Mouse (Mus musculus): Measurements from ENCODE around the gene Ces1a. TPM values are rescaled to one million over a fixed set of nuclear protein-coding genes. Genes with fewer than 3 reads are reported as not detected.

The Ces1a gene
- total RNA-seq, 1 experiment = 0.27 TPM

DNA sequence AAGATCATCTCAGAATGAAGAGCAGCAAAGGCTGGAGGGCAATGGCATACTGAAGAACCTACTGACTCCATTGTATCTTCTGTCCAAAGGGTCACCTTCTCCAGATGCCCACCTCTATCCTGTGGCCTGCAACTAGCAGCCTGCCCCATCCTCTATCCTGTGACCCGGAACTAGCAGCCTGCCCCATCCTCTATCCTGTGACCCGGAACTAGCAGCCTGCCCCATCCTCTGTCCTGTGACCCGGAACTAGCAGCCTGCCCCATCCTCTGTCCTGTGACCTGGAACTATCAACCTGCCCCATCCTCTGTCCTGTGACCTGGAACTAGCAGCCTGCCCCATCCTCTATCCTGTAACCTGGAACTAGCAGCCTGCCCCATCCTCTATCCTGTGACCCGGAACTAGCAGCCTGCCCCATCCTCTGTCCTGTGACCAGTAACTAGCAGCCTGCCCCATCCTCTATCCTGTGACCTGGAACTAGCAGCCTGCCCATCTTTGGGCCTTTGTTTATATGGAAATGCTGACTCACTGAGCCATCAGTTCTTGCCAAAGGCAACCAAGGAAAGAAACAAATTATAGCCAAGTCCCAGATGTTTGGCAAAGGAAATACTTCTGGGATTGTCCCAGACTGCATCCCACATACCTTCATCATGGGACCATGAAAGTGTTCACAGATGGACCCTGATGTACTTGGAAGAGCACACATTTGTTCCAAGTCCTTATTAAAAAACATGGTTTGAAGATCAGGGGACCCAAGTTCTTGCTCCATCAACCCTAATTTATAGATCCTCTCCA, 7.0 kb downstream of the Ces1a start:
- no peaks in the 10 kb centered on the region for H3K36me3 ChIP-seq (ENCODE audit: control insufficient read depth, insufficient read depth, low read length, poor library complexity, severe bottlenecking)
- no peak for DNase-seq (ENCODE audit: low read depth, low spot score)
- H3K4me1 ChIP-seq (ENCODE audit: control insufficient read depth in 2 of 2, insufficient read depth in 2 of 2, low read length in 2 of 2, poor library complexity in 1 of 2) = peaks cover 0 to 7% of the 10 kb centered on the region in 2 experiments; a peak in 1 of 4 replicates
- H3K9me3 ChIP-seq (ENCODE audit: control insufficient read depth, insufficient read depth, low read depth, low read length) = no peaks in the 10 kb centered on the region
- H3K27ac ChIP-seq (ENCODE audit: insufficient read depth, low read depth, low read length, poor library complexity, severe bottlenecking) = no peak overlapping the region
- H3K9ac ChIP-seq (ENCODE audit: insufficient read depth, low read depth, low read length, poor library complexity, severe bottlenecking) = no peak overlapping the region
- in situ Hi-C loops (cut with MboI; ENCODE audit: low sequenced_read_pairs in 2 of 2, unreplicated experiment in 2 of 2) = loop anchor here in 1 of 2 experiments (25.0 kb wide), 1 partner anchor 1171 kb away; the partner anchor contains the start of gene Nup93
- TF ChIP-seq CHD2 (IDR thresholded peaks at IDR 0.05; ENCODE audit: low read depth, low read length) (no peak), ZC3H11A (IDR thresholded peaks at IDR 0.05; ENCODE audit: borderline replicate concordance, low read depth, low read length) (no peak), ZNF384 (IDR thresholded peaks at IDR 0.05; ENCODE audit: low read depth, low read length) (no peak)
- no peak overlapping the region for H3K4me3 ChIP-seq (ENCODE audit: insufficient read depth in 1 of 2, low read depth in 1 of 2, low read length in 2 of 2, poor library complexity in 1 of 2, severe bottlenecking in 1 of 2)

DNA sequence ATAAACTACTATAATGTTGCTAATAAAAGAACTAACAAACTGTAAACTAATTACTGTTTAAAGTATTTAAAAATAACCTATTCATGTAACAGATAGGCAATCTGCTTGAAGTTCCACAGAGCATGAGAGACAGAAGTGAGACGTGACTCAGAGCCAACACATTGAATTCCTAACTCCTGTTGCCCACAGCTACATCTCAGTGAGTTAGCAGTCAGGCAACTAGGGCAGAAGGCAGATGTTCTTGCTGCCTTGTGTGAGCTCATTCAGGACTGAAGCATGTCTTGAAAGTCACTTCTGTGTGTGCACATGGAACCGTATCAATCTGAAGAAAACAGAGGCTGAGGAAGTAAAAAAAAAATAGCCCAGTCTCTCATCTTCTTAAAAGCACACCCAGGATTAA, 7.7 kb downstream of the Ces1a start:
- no peaks in the 10 kb centered on the region for H3K36me3 ChIP-seq (ENCODE audit: control insufficient read depth, insufficient read depth, low read length, poor library complexity, severe bottlenecking)
- H3K9ac ChIP-seq (ENCODE audit: insufficient read depth, low read depth, low read length, poor library complexity, severe bottlenecking) = no peak overlapping the region
- H3K4me1 ChIP-seq (ENCODE audit: control insufficient read depth in 2 of 2, insufficient read depth in 2 of 2, low read length in 2 of 2, poor library complexity in 1 of 2) = peaks cover 0 to 7% of the 10 kb centered on the region in 2 experiments; a peak in 1 of 4 replicates
- H3K4me3 ChIP-seq (ENCODE audit: insufficient read depth in 1 of 2, low read depth in 1 of 2, low read length in 2 of 2, poor library complexity in 1 of 2, severe bottlenecking in 1 of 2) = no peak overlapping the region
- in situ Hi-C loops (cut with MboI; ENCODE audit: low sequenced_read_pairs in 2 of 2, unreplicated experiment in 2 of 2) = loop anchor here in 1 of 2 experiments (25.0 kb wide), 1 partner anchor 1172 kb away; the partner anchor contains the start of gene Nup93
- TF ChIP-seq HCFC1 (IDR thresholded peaks at IDR 0.05; ENCODE audit: borderline replicate concordance, insufficient read depth, low read length) (no peak), CHD2 (IDR thresholded peaks at IDR 0.05; ENCODE audit: low read depth, low read length) (no peak), MAFK (IDR thresholded peaks at IDR 0.05; ENCODE audit: insufficient read depth, low read depth, low read length) (no peak), ZNF384 (IDR thresholded peaks at IDR 0.05; ENCODE audit: low read depth, low read length) (no peak), ZC3H11A (IDR thresholded peaks at IDR 0.05; ENCODE audit: borderline replicate concordance, low read depth, low read length) (no peak)
- H3K27ac ChIP-seq (ENCODE audit: insufficient read depth, low read depth, low read length, poor library complexity, severe bottlenecking) = no peak overlapping the region
- no peak for DNase-seq (ENCODE audit: low read depth, low spot score)
- H3K9me3 ChIP-seq (ENCODE audit: control insufficient read depth, insufficient read depth, low read depth, low read length) = no peaks in the 10 kb centered on the region

DNA sequence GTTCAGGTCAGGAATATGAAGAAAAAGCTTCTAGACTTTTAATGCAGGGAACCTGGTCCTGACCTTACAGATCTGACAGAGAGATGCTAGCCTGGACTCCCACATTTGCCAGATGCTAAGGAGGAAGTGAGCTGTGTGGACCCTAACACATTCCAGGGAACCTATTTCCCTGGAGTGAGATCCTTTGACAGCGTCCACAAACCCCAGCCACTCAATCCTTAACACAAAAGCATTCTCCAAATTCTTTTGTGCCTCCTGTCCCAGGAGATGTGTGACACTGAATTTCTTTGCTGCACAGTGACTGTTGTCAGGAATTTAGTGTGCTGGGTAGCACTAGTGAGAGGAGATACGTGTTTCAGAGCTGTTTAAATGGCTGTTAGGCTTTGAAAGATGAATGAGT, 9.2 kb downstream of the Ces1a start:
- in situ Hi-C loops (cut with MboI; ENCODE audit: low sequenced_read_pairs in 2 of 2, unreplicated experiment in 2 of 2) = loop anchor here in 1 of 2 experiments (25.0 kb wide), 1 partner anchor 1173 kb away; the partner anchor contains the start of gene Nup93
- peaks cover 0 to 7% of the 10 kb centered on the region in 2 experiments; a peak in 1 of 4 replicates for H3K4me1 ChIP-seq (ENCODE audit: control insufficient read depth in 2 of 2, insufficient read depth in 2 of 2, low read length in 2 of 2, poor library complexity in 1 of 2)
- H3K27ac ChIP-seq (ENCODE audit: insufficient read depth, low read depth, low read length, poor library complexity, severe bottlenecking) = no peak overlapping the region
- TF ChIP-seq CHD2 (IDR thresholded peaks at IDR 0.05; ENCODE audit: low read depth, low read length) (no peak), ZNF384 (IDR thresholded peaks at IDR 0.05; ENCODE audit: low read depth, low read length) (no peak), HCFC1 (IDR thresholded peaks at IDR 0.05; ENCODE audit: borderline replicate concordance, insufficient read depth, low read length) (no peak), MAFK (IDR thresholded peaks at IDR 0.05; ENCODE audit: insufficient read depth, low read depth, low read length) (no peak), ZC3H11A (IDR thresholded peaks at IDR 0.05; ENCODE audit: borderline replicate concordance, low read depth, low read length) (no peak)
- no peak overlapping the region for H3K4me3 ChIP-seq (ENCODE audit: insufficient read depth in 1 of 2, low read depth in 1 of 2, low read length in 2 of 2, poor library complexity in 1 of 2, severe bottlenecking in 1 of 2)
- no peaks in the 10 kb centered on the region for H3K36me3 ChIP-seq (ENCODE audit: control insufficient read depth, insufficient read depth, low read length, poor library complexity, severe bottlenecking)
- no peak overlapping the region for H3K9ac ChIP-seq (ENCODE audit: insufficient read depth, low read depth, low read length, poor library complexity, severe bottlenecking)
- no peak for DNase-seq (ENCODE audit: low read depth, low spot score)
- H3K9me3 ChIP-seq (ENCODE audit: control insufficient read depth, insufficient read depth, low read depth, low read length) = no peaks in the 10 kb centered on the region

DNA sequence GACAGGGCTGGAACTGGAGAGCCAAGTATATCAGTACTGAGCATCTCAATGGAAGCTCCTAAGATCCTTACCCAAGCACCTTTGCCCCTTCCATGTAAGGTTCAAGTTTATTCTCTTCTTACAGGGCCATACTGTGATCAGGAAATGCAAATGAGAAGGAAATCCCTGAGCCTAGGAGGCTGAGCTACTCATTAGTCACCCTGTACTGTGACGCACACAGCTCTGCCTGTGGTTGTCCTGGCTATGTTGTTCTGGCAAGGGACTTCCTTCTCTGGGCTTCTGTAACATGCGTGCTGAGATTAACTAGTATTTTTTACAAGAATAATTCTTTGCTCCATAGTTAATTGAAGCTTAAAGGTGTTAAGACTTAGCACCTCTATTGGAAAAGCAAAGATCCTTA, 17.3 kb downstream of the Ces1a start:
- no peak for TF ChIP-seq ZC3H11A (IDR thresholded peaks at IDR 0.05; ENCODE audit: borderline replicate concordance, low read depth, low read length)
- TF ChIP-seq MAFK (IDR thresholded peaks at IDR 0.05; ENCODE audit: insufficient read depth, low read depth, low read length) = no peak
- TF ChIP-seq ZNF384 (IDR thresholded peaks at IDR 0.05; ENCODE audit: low read depth, low read length) = no peak
- no peak for TF ChIP-seq CHD2 (IDR thresholded peaks at IDR 0.05; ENCODE audit: low read depth, low read length)
- TF ChIP-seq HCFC1 (IDR thresholded peaks at IDR 0.05; ENCODE audit: borderline replicate concordance, insufficient read depth, low read length) = no peak
- Histone ChIP-seq H3K9ac (ENCODE audit: insufficient read depth, low read depth, low read length, poor library complexity, severe bottlenecking) (no peak overlapping the region), H3K9me3 (ENCODE audit: control insufficient read depth, insufficient read depth, low read depth, low read length) (no peaks in the 10 kb centered on the region), H3K4me1 (ENCODE audit: control insufficient read depth in 2 of 2, insufficient read depth in 2 of 2, low read length in 2 of 2, poor library complexity in 1 of 2) (no peaks in the 10 kb centered on the region), H3K27ac (ENCODE audit: insufficient read depth, low read depth, low read length, poor library complexity, severe bottlenecking) (no peak overlapping the region), H3K4me3 (ENCODE audit: insufficient read depth in 1 of 2, low read depth in 1 of 2, low read length in 2 of 2, poor library complexity in 1 of 2, severe bottlenecking in 1 of 2) (no peak overlapping the region), H3K36me3 (ENCODE audit: control insufficient read depth, insufficient read depth, low read length, poor library complexity, severe bottlenecking) (no peaks in the 10 kb centered on the region)
- DNase-seq (ENCODE audit: low read depth, low spot score) = no peak
- in situ Hi-C loops (cut with MboI; ENCODE audit: low sequenced_read_pairs in 2 of 2, unreplicated experiment in 2 of 2) = loop anchor here in 1 of 2 experiments (25.0 kb wide), 1 partner anchor 1182 kb away; the partner anchor contains the start of gene Nup93
